Mouse (Mus musculus): Measurements from ENCODE around the gene Chrd.

GRCm38 (mm10) chr16:20717181-20717977 is 15.5 kb upstream of the Chrd start, which contains the start of the genes Polr2h and Clcn2:
- TF ChIP-seq CTCF (IDR thresholded peaks at IDR 0.05; ENCODE audit: insufficient read depth, low read depth, low read length) (peak; percentile 63; the same call in 1 of the 2 replicates), POLR2A (IDR thresholded peaks at IDR 0.05; ENCODE audit: insufficient read depth, low read depth, low read length) (peak; percentile 60; the same call in 1 of the 2 replicates)

Data from olfactory bulb, adult 2 months (tissue).